In the genomic region with DNA sequence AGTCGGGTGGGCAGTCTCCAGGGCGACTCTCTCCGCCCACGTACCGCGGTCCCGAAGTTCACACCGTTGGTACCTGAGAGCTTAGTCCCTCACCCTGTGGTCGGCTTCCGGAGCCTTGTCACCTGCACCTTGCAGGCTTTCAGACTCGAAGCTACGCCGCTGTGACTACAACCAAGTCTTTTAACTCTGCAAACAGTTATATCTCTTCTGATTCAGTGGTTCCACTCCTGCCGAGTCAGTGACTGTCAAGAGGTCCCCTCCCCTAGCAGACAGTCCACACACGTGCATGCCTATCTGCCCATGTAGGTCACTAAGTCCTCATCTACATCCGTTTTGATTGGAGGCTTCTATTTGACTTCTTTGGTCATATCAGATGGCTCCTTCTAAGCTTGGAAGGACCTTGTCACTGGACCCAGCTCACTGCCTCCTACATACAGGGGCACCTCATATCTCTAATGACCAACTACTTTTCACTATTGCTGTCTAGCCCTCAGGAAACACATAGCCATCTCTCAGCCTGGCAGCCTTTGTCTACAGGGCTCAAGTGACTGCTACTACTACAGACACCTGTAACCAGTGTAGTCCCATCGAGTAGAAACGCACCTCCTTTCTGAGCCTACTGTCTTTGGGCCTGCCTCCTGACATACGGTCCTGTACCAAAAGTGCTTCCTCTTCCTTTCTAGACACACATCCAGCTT, we compare ENCODE assay signal across 8 mouse cellular contexts. TPM values are rescaled to one million over a fixed set of nuclear protein-coding genes. Genes with fewer than 3 reads are reported as not detected.
DNase-seq lines count a peak whose midpoint lies in the region; ATAC-seq and TF ChIP-seq lines count a peak whose summit lies in the region.

No protein-coding gene starts in this region.

- TF ChIP-seq POLR2A in olfactory bulb, adult 2 months (IDR thresholded peaks at IDR 0.05; ENCODE audit: insufficient read depth, low read depth, low read length): no peak

- ATAC-seq in lung, embryonic 15.5 days (ENCODE audit: borderline replicate concordance, extremely low read depth, low FRiP score, low TSS enrichment): 0 out of 2 replicates have a peak, but pooled peaks have one; percentile 0
- peak; percentile 26 for ATAC-seq in erythroblast, adult 5-6 weeks (replicated peaks; ENCODE audit: low FRiP score, poor library complexity, severe bottlenecking)
- ATAC-seq in limb, embryonic 12.5 days (ENCODE audit: insufficient number of reproducible peaks, insufficient read depth, low FRiP score, low TSS enrichment, low read depth): peak; percentile 28

- H3K4me1 ChIP-seq in lung, embryonic 15.5 days: peaks cover 28% of the 10 kb centered on the region
- peaks cover 18% of the 10 kb centered on the region for H3K4me1 ChIP-seq in limb, embryonic 12.5 days (replicated peaks)
- peaks cover 16% of the 10 kb centered on the region for H3K4me1 ChIP-seq in olfactory bulb, adult 2 months (ENCODE audit: control insufficient read depth, insufficient read depth, low read length)

- no peaks in the 10 kb centered on the region for H3K9me3 ChIP-seq in lung, embryonic 15.5 days
- no peaks in the 10 kb centered on the region for H3K9me3 ChIP-seq in limb, embryonic 12.5 days

- DNase-seq in lung, postnatal 10 days: no peak
- DNase-seq in layer of hippocampus, adult 9-10 months (ENCODE audit: low spot score): no peak
- no peak for DNase-seq in right cerebral cortex, postnatal 25 days
- no peak for DNase-seq in c-Kit-positive CD71-positive TER-119-positive erythroid progenitor cells, embryonic 14.5 days (ENCODE audit: low spot score)

- H3K9ac ChIP-seq in lung, embryonic 15.5 days: peak overlapping the region; percentile 74
- H3K9ac ChIP-seq in limb, embryonic 12.5 days (replicated peaks): peak overlapping the region; percentile 77

- 10% methylated on average over 19 of the region's 19 CpGs for WGBS in lung, embryonic 15.5 days
- WGBS in limb, embryonic 12.5 days: 15% methylated on average over 19 of the region's 19 CpGs
- WGBS in olfactory bulb, adult 2 months: 10% methylated on average over 19 of the region's 19 CpGs

- peaks cover 22% of the 10 kb centered on the region for H3K36me3 ChIP-seq in lung, embryonic 15.5 days
- H3K36me3 ChIP-seq in limb, embryonic 12.5 days: peaks cover 39% of the 10 kb centered on the region

- H3K4me2 ChIP-seq in lung, embryonic 15.5 days: peak overlapping the region; percentile 66
- peak overlapping the region; percentile 77 for H3K4me2 ChIP-seq in limb, embryonic 12.5 days

- no peaks in the 10 kb centered on the region for H3K27me3 ChIP-seq in lung, embryonic 15.5 days
- H3K27me3 ChIP-seq in limb, embryonic 12.5 days: no peaks in the 10 kb centered on the region

- peak overlapping the region; percentile 92 for H3K27ac ChIP-seq in lung, embryonic 15.5 days
- peak overlapping the region; percentile 83; the same call in 1 of the 2 replicates for H3K27ac ChIP-seq in limb, embryonic 12.5 days
- H3K27ac ChIP-seq in olfactory bulb, adult 2 months (ENCODE audit: insufficient read depth, low read depth, low read length): peak overlapping the region; percentile 41

- TF ChIP-seq CTCF in olfactory bulb, adult 2 months (IDR thresholded peaks at IDR 0.05; ENCODE audit: insufficient read depth, low read depth, low read length): no peak

- peak overlapping the region; percentile 83 for H3K4me3 ChIP-seq in lung, embryonic 15.5 days
- H3K4me3 ChIP-seq in limb, embryonic 12.5 days (replicated peaks): peak overlapping the region; percentile 80
- peak overlapping the region; percentile 85 for H3K4me3 ChIP-seq in olfactory bulb, adult 2 months (ENCODE audit: insufficient read depth, low read depth, low read length)

RNA-seq across cellular contexts. Expression of gene Gm49320, which starts 0.7 kb away (rescaled TPM):
- 1.4 and 1.5 TPM in 2 replicates for polyA plus RNA-seq in lung, embryonic 15.5 days (2015; fragmentation: Nextera tagmentation; extraction: Ambion mirVana)
- 0.84 TPM in 1 of 2 replicates, not detected in the other for total RNA-seq in erythroblast, adult 5-6 weeks (2015; ENCODE audit: low replicate concordance)
- total RNA-seq in erythroblast, adult 5-6 weeks (2017; ENCODE audit: low replicate concordance): not detected in 2 replicates
- polyA plus RNA-seq in limb, embryonic 12.5 days (2016; fragmentation: Nextera tagmentation; extraction: Ambion mirVana): 1.0 and 1.1 TPM in 2 replicates
- polyA plus RNA-seq in olfactory bulb, adult 2 months (2012; ENCODE audit: insufficient read depth, insufficient read length, low replicate concordance, missing spikeins): not detected in 2 replicates

RNA-seq across cellular contexts. Expression of gene Map2k7, which starts 0.8 kb away (rescaled TPM):
- 29.6 and 31.3 TPM in 2 replicates for polyA plus RNA-seq in lung, embryonic 15.5 days (2015; fragmentation: Nextera tagmentation; extraction: Ambion mirVana)
- 16.3 and 22.4 TPM in 2 replicates for total RNA-seq in erythroblast, adult 5-6 weeks (2015; ENCODE audit: low replicate concordance)
- total RNA-seq in erythroblast, adult 5-6 weeks (2017; ENCODE audit: low replicate concordance): 6.6 and 8.6 TPM in 2 replicates
- polyA plus RNA-seq in limb, embryonic 12.5 days (2016; fragmentation: Nextera tagmentation; extraction: Ambion mirVana): 33.7 and 36.9 TPM in 2 replicates
- not detected in 2 replicates for polyA plus RNA-seq in olfactory bulb, adult 2 months (2012; ENCODE audit: insufficient read depth, insufficient read length, low replicate concordance, missing spikeins)

RNA-seq across cellular contexts. Expression of gene Tgfbr3l, which starts 8.7 kb away (rescaled TPM):
- polyA plus RNA-seq in lung, embryonic 15.5 days (2015; fragmentation: Nextera tagmentation; extraction: Ambion mirVana): 2.5 and 3.4 TPM in 2 replicates
- 6.1 TPM in 1 of 2 replicates, not detected in the other for total RNA-seq in erythroblast, adult 5-6 weeks (2015; ENCODE audit: low replicate concordance)
- 0.43 TPM in 1 of 2 replicates, not detected in the other for total RNA-seq in erythroblast, adult 5-6 weeks (2017; ENCODE audit: low replicate concordance)
- polyA plus RNA-seq in limb, embryonic 12.5 days (2016; fragmentation: Nextera tagmentation; extraction: Ambion mirVana): 5.5 and 6.5 TPM in 2 replicates
- polyA plus RNA-seq in olfactory bulb, adult 2 months (2012; ENCODE audit: insufficient read depth, insufficient read length, low replicate concordance, missing spikeins): not detected in 2 replicates

RNA-seq across cellular contexts. Expression of gene Lrrc8e, which starts 12.7 kb away (rescaled TPM):
- polyA plus RNA-seq in lung, embryonic 15.5 days (2015; fragmentation: Nextera tagmentation; extraction: Ambion mirVana): 3.8 and 4.2 TPM in 2 replicates
- not detected in 2 replicates for total RNA-seq in erythroblast, adult 5-6 weeks (2015; ENCODE audit: low replicate concordance)
- not detected in 2 replicates for total RNA-seq in erythroblast, adult 5-6 weeks (2017; ENCODE audit: low replicate concordance)
- 0.24 and 0.39 TPM in 2 replicates for polyA plus RNA-seq in limb, embryonic 12.5 days (2016; fragmentation: Nextera tagmentation; extraction: Ambion mirVana)
- not detected in 2 replicates for polyA plus RNA-seq in olfactory bulb, adult 2 months (2012; ENCODE audit: insufficient read depth, insufficient read length, low replicate concordance, missing spikeins)

RNA-seq across cellular contexts. Expression of gene Snapc2, which starts 13.5 kb away (rescaled TPM):
- 60.8 and 61.6 TPM in 2 replicates for polyA plus RNA-seq in lung, embryonic 15.5 days (2015; fragmentation: Nextera tagmentation; extraction: Ambion mirVana)
- 6.3 and 13.8 TPM in 2 replicates for total RNA-seq in erythroblast, adult 5-6 weeks (2015; ENCODE audit: low replicate concordance)
- 0.68 and 0.84 TPM in 2 replicates for total RNA-seq in erythroblast, adult 5-6 weeks (2017; ENCODE audit: low replicate concordance)
- polyA plus RNA-seq in limb, embryonic 12.5 days (2016; fragmentation: Nextera tagmentation; extraction: Ambion mirVana): 61.6 and 70.8 TPM in 2 replicates
- not detected in 2 replicates for polyA plus RNA-seq in olfactory bulb, adult 2 months (2012; ENCODE audit: insufficient read depth, insufficient read length, low replicate concordance, missing spikeins)

Comparison
In these comparisons a context has a peak if more than half of its experiments do, and no peak if none do; other contexts are left out.
1. H3K27ac ChIP-seq: peak in every context shown above with its lines; median percentile 92 in lung, embryonic 15.5 days; 83 in limb, embryonic 12.5 days; 41 in olfactory bulb, adult 2 months.